Mouse (Mus musculus) cerebellum, postnatal 36 days (tissue): ENCODE measurements at regions not wholly inside any gene's neighbourhood (a gene's known extent, or its start where the extent isn't known, plus 50 kb on each side); places are given as distances from the start of the nearest gene placed in this dataset.

ENCODE experiments used
- DNase-seq, 2 experiments: peaks; one replicate each; pipeline ENCODE4 v3.0.0; 2021 to 2022; ENCODE audit warnings: mixed read lengths in 2 of 2

DNA sequence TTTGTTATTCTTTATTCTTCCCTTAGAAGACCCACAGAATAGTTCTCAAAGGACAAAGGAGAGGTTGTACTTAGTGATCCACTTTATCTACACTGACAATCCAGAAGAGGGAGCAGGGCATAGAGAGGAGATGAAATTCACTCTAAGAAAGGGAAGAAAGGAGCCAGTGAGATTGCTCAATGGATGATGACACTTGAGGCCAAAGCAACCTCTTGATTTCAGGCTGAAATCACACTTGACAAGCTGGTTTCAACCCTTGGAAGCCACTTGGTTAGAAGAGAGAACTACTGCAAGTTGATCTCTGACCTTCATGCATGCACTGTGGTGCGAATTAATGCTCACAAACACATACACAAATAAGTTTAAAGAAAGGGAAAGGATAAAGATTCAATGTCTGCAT lies 66.5 kb downstream of the Ccnl1 start:
- no peak for DNase-seq

DNA sequence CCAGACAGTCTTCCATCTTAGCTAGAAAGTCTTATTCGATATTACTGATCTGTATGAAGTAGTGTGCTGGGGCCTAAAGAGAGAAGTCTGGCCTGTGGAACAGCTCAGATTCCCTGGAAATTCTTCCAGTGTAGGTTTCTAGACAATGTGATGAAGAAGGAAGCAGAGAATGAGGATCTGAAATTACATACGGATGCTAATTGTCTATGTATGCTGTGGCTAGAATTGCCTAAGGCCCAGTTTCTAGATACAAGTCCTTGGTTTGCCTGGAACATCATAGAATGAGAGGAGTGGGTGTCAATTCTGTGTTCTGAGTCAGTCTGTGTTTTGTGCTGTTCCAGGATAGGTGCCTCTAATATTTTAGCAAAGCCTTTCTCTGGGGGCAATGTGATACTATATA lies 66.9 kb downstream of the Ccnl1 start:
- no peak for DNase-seq

DNA sequence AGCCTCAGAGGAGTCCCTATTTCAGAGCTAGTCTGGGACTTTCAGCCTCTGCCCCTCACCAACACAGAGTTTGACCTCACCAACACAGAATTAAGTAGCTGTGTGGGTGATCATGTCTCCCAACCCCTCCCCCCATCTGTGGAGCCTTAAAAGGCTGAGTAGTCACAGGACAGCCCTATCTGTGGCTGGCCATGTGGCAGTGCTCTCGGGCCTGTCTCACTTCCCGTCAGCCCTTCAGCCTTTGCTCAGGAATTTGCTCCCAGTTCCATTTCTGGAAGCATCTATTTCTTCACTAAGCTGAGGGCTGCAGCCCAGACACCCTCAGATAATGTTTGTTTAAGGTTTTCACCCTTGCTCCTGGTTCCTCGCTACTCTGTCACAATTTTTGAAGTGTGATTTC lies 69.1 kb downstream of the Ccnl1 start:
- no peak for DNase-seq

DNA sequence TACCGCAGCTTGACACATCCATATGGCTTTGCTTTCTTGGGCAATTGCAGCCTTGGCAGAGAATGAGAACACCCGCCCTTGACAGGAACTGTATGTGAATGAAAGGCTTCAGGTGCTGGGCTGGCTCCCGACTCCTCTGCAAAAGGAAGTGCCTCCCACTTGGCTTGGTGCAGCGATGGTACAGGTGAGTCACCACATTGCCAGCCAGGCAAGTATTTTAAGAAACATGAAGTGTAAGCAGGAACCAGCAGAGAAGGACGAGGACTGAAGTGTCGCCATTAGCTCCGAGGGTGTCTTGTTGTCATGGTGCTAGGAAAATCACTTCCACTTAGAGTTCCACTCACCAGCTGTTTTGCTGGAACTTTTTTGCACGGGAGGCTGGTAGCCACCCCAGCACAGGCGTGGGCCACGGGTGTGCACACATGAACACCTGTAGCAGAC lies 73.5 kb downstream of the Ccnl1 start:
- peak; percentile 56 to 62 for DNase-seq

DNA sequence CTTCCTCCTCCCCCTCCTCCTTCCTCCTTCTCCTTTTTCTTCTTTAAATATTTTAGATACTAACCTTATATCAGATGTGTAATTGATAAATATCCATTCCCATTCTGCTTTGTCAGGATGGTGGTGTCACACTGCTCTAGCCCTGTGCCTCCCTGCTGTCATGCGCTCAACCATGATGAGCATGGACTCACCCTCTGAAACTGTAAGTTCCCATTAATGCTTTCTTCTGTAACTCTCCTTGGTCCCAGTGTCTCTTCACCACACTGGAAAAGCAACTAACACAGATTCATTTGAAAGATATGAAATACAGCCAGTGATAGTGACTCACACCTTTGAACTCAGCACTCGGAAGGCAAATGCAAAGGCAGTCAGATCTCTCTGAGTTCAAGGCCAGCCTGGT lies 75.9 kb downstream of the Ccnl1 start:
- DNase-seq = no peak
